Mouse (Mus musculus) inflammation-experienced regulatory T-cells, adult 6 months (primary cell): ENCODE measurements around the gene Steap3. TPM values are rescaled to one million over a fixed set of nuclear protein-coding genes. Genes with fewer than 3 reads are reported as not detected.

ENCODE experiments used
- ATAC-seq: one replicate; pipeline ENCODE4 v1.8.0; 2017
- polyA plus RNA-seq, 3 experiments: library from polyadenylated mRNA; unstranded; fragments of 100-300 nt; shearing (Covaris generic); gene quantifications; one replicate each; pipeline ENCODE4 v1.2.1; 2017

The Steap3 gene
- polyA plus RNA-seq, 3 experiments from 2014 or later, result 1.5 TPM; not detected in 2

DNA sequence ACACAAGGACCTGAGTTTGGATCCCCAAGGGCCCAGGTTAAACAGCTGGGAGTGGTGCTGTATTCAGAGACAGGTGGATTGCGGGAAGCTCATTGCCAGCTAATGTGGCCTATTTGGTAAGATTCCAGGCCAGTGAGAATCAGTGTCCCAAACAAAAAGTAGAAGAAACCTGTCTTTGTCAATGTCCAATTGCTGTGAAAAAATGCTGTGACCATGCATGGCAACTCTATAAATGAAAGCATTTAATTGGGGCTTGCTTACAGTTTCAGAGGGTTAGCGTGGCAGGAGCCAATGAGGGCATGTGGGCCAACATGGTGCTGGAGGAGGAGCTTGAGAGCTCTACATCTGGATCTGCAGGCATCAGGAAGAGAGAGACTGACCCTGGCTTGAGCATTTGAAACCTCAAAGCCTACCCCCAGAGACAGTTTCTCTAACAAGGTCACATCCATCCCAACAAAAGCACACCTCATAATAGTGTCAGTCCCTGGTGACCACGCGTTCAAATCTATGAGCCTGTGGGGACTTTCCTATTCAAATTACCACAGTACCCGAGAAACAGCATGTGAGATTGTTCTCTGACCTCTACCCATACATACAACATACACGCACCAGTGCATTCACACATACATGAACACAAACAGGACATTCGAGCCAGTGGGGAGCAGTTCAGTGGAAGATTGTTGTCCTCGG lies 126.8 kb downstream of the Steap3 start:
- no peak for ATAC-seq

DNA sequence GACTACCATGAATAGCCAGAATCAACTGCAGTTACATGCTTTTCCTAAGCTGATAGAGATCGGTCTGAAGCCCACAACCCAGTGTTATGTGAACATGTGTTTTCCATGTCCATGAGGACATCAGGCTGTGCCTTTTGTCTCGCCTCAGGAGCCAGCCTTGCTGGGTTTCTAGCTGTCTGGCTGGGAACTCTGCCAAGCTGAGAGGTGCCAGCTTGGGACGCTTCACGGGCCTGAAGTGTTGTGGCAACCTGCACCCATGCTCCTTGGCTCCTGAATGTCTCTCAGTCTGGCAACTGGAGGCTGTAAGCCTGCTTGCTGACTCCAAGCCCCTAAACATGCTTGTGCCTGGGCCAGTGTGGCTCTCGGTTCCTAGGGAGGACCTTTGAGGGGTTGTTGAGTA lies 130.0 kb downstream of the Steap3 start:
- no peak for ATAC-seq

Other genes starting within 250 kb of the Steap3 start
- gene Tmem37, start 198.6 kb downstream of the Steap3 start, polyA plus RNA-seq, result 1 to 10 TPM in 1 of 3 experiments, under 1 TPM in 2; 0.86 to 4.5 (median 0.91) TPM
- gene Dbi, start 151.6 kb downstream of the Steap3 start, polyA plus RNA-seq, result 100 to 1,000 TPM; 144 to 324 (median 146) TPM
- 10 to 100 TPM; 23.2 to 27.8 (median 23.7) TPM for gene 3110009E18Rik, start 151.5 kb downstream of the Steap3 start, polyA plus RNA-seq
- gene C1ql2, start 67.9 kb upstream of the Steap3 start, polyA plus RNA-seq, result not detected
- under 1 TPM in 1 of 3 experiments, not detected in 2; 0.29 TPM for gene Marco, start 232.3 kb upstream of the Steap3 start, polyA plus RNA-seq